Mouse (Mus musculus): ENCODE measurements around the gene Zbtb32. TPM values are rescaled to one million over a fixed set of nuclear protein-coding genes. Genes with fewer than 3 reads are reported as not detected.

Gene Zbtb32
- polyA plus RNA-seq, 1 experiment = 5.7 TPM

- WGBS = under 1% methylated on average over 45 of the region's 45 CpGs
- peak; percentile 62; the same call in 1 of the 2 replicates for TF ChIP-seq POLR2A (IDR thresholded peaks at IDR 0.05; ENCODE audit: borderline replicate concordance, extremely low read depth, low read depth, low read length)
- TF ChIP-seq CTCF (IDR thresholded peaks at IDR 0.05; ENCODE audit: insufficient read depth, low read length) = no peak
- Histone ChIP-seq H3K4me1 (ENCODE audit: control insufficient read depth, insufficient read depth, low read length) (peaks cover 8% of the 10 kb centered on the region), H3K4me3 (replicated peaks; ENCODE audit: extremely low read depth, low read depth, low read length) (peak within 1 kb of the TSS; percentile 76)
- DNase-seq = peak; percentile 90
Measured at GRCm38 (mm10) chr7:30563117-30563905, 35.4 kb downstream of the Zbtb32 start, which contains the start of the genes U2af1l4, Gm49396 and Psenen. Gene U2af1l4 (plus strand): TSS chr7:30563301. Gene Gm49396 (plus strand): TSS chr7:30563344. Gene Psenen (minus strand): TSS chr7:30563627.

GRCm38 (mm10) chr7:30562526-30563116, 36.1 kb downstream of the Zbtb32 start:
- H3K4me1 ChIP-seq (ENCODE audit: control insufficient read depth, insufficient read depth, low read length) = peaks cover 8% of the 10 kb centered on the region
- TF ChIP-seq CTCF (IDR thresholded peaks at IDR 0.05; ENCODE audit: insufficient read depth, low read length) (no peak), POLR2A (IDR thresholded peaks at IDR 0.05; ENCODE audit: borderline replicate concordance, extremely low read depth, low read depth, low read length) (no peak)
- no peak for DNase-seq

DNA sequence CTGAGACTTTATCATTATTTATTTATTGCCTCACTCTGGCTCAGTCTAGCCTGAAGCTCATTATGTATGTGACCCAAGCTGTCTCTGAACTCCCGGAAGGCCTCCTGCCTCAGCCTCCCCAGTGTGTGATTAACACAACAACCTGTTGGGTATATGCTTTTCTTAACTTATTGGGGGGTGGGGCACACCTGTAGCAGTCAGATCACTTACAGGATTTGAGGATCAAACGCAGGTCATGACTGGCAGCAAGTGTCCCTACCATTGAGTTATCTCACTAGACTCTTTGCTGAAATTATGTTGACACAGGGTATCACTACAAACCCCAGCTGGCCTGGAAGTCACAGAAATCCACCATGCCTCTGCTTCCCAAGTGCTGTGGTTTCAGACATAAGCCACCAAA, 38.4 kb downstream of the Zbtb32 start:
- DNase-seq = no peak
- Histone ChIP-seq H3K4me1 (ENCODE audit: control insufficient read depth, insufficient read depth, low read length) (peaks cover 8% of the 10 kb centered on the region), H3K4me3 (replicated peaks; ENCODE audit: extremely low read depth, low read depth, low read length) (no peak overlapping the region)
- 64% methylated on average over 2 of the region's 2 CpGs for WGBS
- no peak for TF ChIP-seq CTCF (IDR thresholded peaks at IDR 0.05; ENCODE audit: insufficient read depth, low read length)
- TF ChIP-seq POLR2A (IDR thresholded peaks at IDR 0.05; ENCODE audit: borderline replicate concordance, extremely low read depth, low read depth, low read length) = no peak

More at GRCm38 (mm10) chr7:30562526-30563116, 36.1 kb downstream of the Zbtb32 start:
- under 1% methylated on average over 27 of the region's 27 CpGs for WGBS
- peak overlapping the region; percentile 70 for H3K4me3 ChIP-seq (replicated peaks; ENCODE audit: extremely low read depth, low read depth, low read length)

DNA sequence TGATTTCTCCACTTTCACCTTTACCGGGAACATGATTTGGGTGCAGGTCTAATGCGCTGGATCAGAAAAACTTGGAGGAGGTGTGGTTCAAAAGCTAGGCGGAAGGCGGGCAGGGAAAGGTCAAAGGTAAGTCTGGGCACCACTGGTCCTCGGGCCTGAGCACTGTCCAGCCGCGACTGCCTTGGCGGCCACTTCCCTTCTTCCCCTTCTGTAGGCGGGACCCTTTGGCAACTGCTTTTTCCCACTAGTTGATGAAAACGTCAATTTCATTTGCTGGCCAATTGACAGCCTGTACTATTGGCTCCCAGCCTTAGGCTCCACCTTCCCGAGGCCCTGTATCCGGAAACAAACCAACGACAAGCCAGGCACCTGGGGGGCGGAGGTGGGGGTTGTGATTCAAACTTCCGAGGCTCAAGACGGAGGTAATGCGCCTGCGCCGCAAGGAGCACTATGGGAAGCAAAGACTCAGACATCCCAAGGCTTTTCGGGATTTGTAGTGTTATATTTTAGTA, 39.2 kb downstream of the Zbtb32 start, which contains the start of gene Lin37:
TSS of gene Lin37 (minus strand) at position 396 of the 512 bp plus-strand sequence.
- Histone ChIP-seq H3K4me1 (ENCODE audit: control insufficient read depth, insufficient read depth, low read length) (peaks cover 8% of the 10 kb centered on the region), H3K4me3 (replicated peaks; ENCODE audit: extremely low read depth, low read depth, low read length) (peak within 1 kb of the TSS; percentile 68)
- WGBS = under 1% methylated on average over 20 of the region's 20 CpGs
- DNase-seq = peak; percentile 92
- peak; percentile 89; the same call in 1 of the 2 replicates for TF ChIP-seq POLR2A (IDR thresholded peaks at IDR 0.05; ENCODE audit: borderline replicate concordance, extremely low read depth, low read depth, low read length)
- no peak for TF ChIP-seq CTCF (IDR thresholded peaks at IDR 0.05; ENCODE audit: insufficient read depth, low read length)

- 8% methylated on average over 12 of the region's 12 CpGs for WGBS
- DNase-seq = no peak
- Histone ChIP-seq H3K4me3 (replicated peaks; ENCODE audit: extremely low read depth, low read depth, low read length) (peak overlapping the region; percentile 68), H3K4me1 (ENCODE audit: control insufficient read depth, insufficient read depth, low read length) (peaks cover 6% of the 10 kb centered on the region)
- no peak for TF ChIP-seq CTCF (IDR thresholded peaks at IDR 0.05; ENCODE audit: insufficient read depth, low read length)
- TF ChIP-seq POLR2A (IDR thresholded peaks at IDR 0.05; ENCODE audit: borderline replicate concordance, extremely low read depth, low read depth, low read length) = no peak
Measured at GRCm38 (mm10) chr7:30558656-30559442, 39.9 kb downstream of the Zbtb32 start.

DNA sequence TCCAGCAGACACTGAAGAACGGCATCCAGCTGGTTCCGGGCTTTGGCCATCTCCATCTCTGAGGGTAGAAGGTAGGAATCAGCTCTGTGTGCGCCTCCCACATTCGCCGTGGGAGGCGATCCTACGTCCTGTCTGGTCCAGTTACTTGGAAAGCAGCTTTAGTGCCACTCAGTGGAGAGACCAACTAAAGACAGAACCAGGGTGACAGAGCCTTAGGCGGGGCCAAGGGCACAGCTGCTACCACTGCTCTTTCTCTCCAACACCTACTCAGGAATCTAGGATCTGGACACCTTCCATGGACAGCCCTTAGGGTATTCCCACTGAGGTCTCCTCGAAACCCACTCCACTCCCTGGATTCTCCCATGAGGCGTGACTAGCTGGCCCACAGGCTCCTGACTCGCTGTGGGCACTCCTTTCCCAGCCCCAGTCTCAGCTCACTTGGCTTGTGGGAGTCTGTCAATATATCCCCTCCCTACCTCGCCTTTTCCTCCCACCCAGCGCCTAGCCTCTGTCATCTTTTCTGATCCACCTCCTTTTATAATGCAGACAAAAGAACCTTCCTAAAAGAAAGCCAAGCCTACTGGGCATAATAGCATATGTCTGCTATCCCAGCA, 40.7 kb downstream of the Zbtb32 start:
- Histone ChIP-seq H3K4me3 (replicated peaks; ENCODE audit: extremely low read depth, low read depth, low read length) (no peak overlapping the region), H3K4me1 (ENCODE audit: control insufficient read depth, insufficient read depth, low read length) (peaks cover 5% of the 10 kb centered on the region)
- WGBS = 81% methylated on average over 13 of the region's 13 CpGs
- no peak for DNase-seq
- TF ChIP-seq POLR2A (IDR thresholded peaks at IDR 0.05; ENCODE audit: borderline replicate concordance, extremely low read depth, low read depth, low read length) = no peak
- no peak for TF ChIP-seq CTCF (IDR thresholded peaks at IDR 0.05; ENCODE audit: insufficient read depth, low read length)

GRCm38 (mm10) chr7:30556894-30557536, 41.7 kb downstream of the Zbtb32 start:
- no peak for DNase-seq
- Histone ChIP-seq H3K4me3 (replicated peaks; ENCODE audit: extremely low read depth, low read depth, low read length) (no peak overlapping the region), H3K4me1 (ENCODE audit: control insufficient read depth, insufficient read depth, low read length) (peaks cover 5% of the 10 kb centered on the region)
- 93% methylated on average over 18 of the region's 18 CpGs for WGBS
- TF ChIP-seq CTCF (IDR thresholded peaks at IDR 0.05; ENCODE audit: insufficient read depth, low read length) (no peak), POLR2A (IDR thresholded peaks at IDR 0.05; ENCODE audit: borderline replicate concordance, extremely low read depth, low read depth, low read length) (no peak)

DNA sequence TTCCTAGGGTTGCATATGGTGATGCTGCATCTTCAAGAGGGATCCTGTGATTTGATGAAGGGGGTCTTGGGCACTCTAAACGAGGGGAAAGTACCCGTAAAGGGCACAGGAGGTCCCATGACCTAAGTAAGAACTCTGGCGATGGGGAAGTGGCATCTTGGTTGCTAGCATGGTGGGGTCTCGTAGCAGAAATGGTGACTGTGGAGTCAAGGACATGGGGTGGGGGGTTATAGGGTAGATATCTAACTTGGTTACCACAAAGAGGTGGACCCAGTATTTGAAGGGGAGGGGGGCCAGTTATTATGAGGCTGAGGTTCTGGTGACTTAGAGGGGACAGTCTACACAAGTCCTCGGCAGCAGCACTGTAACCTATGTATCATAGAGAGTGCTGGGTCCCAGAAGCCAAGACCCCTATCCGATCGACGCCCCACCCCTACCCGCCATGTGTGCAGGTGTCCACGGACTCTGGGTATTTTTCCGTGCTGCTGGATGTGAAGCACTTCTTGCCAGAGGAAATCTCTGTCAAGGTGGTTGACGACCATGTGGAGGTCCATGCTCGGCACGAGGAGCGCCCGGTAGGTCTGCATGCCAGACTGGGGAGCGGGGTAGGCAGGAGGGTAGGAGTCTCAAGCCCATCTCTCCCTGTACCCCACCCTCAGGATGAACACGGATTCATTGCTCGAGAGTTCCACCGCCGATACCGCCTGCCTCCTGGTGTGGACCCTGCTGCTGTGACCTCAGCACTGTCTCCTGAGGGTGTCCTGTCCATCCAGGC, 44.7 kb downstream of the Zbtb32 start:
- DNase-seq = no peak
- Histone ChIP-seq H3K4me3 (replicated peaks; ENCODE audit: extremely low read depth, low read depth, low read length) (no peak overlapping the region), H3K4me1 (ENCODE audit: control insufficient read depth, insufficient read depth, low read length) (peaks cover 4% of the 10 kb centered on the region)
- WGBS = 81% methylated on average over 22 of the region's 22 CpGs
- TF ChIP-seq CTCF (IDR thresholded peaks at IDR 0.05; ENCODE audit: insufficient read depth, low read length) (no peak), POLR2A (IDR thresholded peaks at IDR 0.05; ENCODE audit: borderline replicate concordance, extremely low read depth, low read depth, low read length) (no peak)

Data from lung, adult 2 months (tissue).